Mouse (Mus musculus): ENCODE data around the gene Il31ra. TPM values are rescaled to one million over a fixed set of nuclear protein-coding genes. Genes with fewer than 3 reads are reported as not detected.

Il31ra gene
- polyA plus RNA-seq, 1 experiment = 0.33 TPM

- Histone ChIP-seq H3K27ac (ENCODE audit: insufficient read depth, low read length) (no peak overlapping the region), H3K36me3 (ENCODE audit: control insufficient read depth, insufficient read depth, low read length) (no peaks in the 10 kb centered on the region), H3K4me3 (ENCODE audit: extremely low read depth, insufficient read depth, insufficient read length) (no peak overlapping the region), H3K27me3 (ENCODE audit: control insufficient read depth, insufficient read depth, low read length) (no peaks in the 10 kb centered on the region), H3K4me1 (ENCODE audit: control insufficient read depth, insufficient read depth, insufficient read length) (no peaks in the 10 kb centered on the region)
- no peak for DNase-seq (ENCODE audit: low read depth in 1 of 2, low spot score in 2 of 2)
- 94% methylated on average over 7 of the region's 7 CpGs for WGBS
- no peak for TF ChIP-seq CTCF (IDR thresholded peaks at IDR 0.05; ENCODE audit: extremely low read depth, insufficient read depth, insufficient read length, insufficient replicate concordance)
- no peak for TF ChIP-seq POLR2A (IDR thresholded peaks at IDR 0.05; ENCODE audit: low read depth, low read length)
These were observed 29.5 kb upstream of the Il31ra start for GRCm38 (mm10) chr13:112623656-112624055.

- Histone ChIP-seq H3K27me3 (ENCODE audit: control insufficient read depth, insufficient read depth, low read length) (no peaks in the 10 kb centered on the region), H3K27ac (ENCODE audit: insufficient read depth, low read length) (no peak overlapping the region), H3K4me1 (ENCODE audit: control insufficient read depth, insufficient read depth, insufficient read length) (no peaks in the 10 kb centered on the region), H3K4me3 (ENCODE audit: extremely low read depth, insufficient read depth, insufficient read length) (no peak overlapping the region), H3K36me3 (ENCODE audit: control insufficient read depth, insufficient read depth, low read length) (no peaks in the 10 kb centered on the region)
- WGBS = 68% methylated on average over 3 of the region's 3 CpGs
- no peak for DNase-seq (ENCODE audit: low read depth in 1 of 2, low spot score in 2 of 2)
- TF ChIP-seq CTCF (IDR thresholded peaks at IDR 0.05; ENCODE audit: extremely low read depth, insufficient read depth, insufficient read length, insufficient replicate concordance) (no peak), POLR2A (IDR thresholded peaks at IDR 0.05; ENCODE audit: low read depth, low read length) (no peak)
These were observed 27.4 kb upstream of the Il31ra start for GRCm38 (mm10) chr13:112621592-112621991.

GRCm38 (mm10) chr13:112608606-112609005, 14.4 kb upstream of the Il31ra start:
- TF ChIP-seq CTCF (IDR thresholded peaks at IDR 0.05; ENCODE audit: extremely low read depth, insufficient read depth, insufficient read length, insufficient replicate concordance) = no peak
- TF ChIP-seq POLR2A (IDR thresholded peaks at IDR 0.05; ENCODE audit: low read depth, low read length) = no peak
- H3K27ac ChIP-seq (ENCODE audit: insufficient read depth, low read length) = no peak overlapping the region
- no peaks in the 10 kb centered on the region for H3K4me1 ChIP-seq (ENCODE audit: control insufficient read depth, insufficient read depth, insufficient read length)
- 95% methylated on average over 3 of the region's 3 CpGs for WGBS
- H3K4me3 ChIP-seq (ENCODE audit: extremely low read depth, insufficient read depth, insufficient read length) = no peak overlapping the region
- no peaks in the 10 kb centered on the region for H3K27me3 ChIP-seq (ENCODE audit: control insufficient read depth, insufficient read depth, low read length)
- DNase-seq (ENCODE audit: low read depth in 1 of 2, low spot score in 2 of 2) = no peak
- H3K36me3 ChIP-seq (ENCODE audit: control insufficient read depth, insufficient read depth, low read length) = no peaks in the 10 kb centered on the region

- TF ChIP-seq POLR2A (IDR thresholded peaks at IDR 0.05; ENCODE audit: low read depth, low read length) (no peak), CTCF (IDR thresholded peaks at IDR 0.05; ENCODE audit: extremely low read depth, insufficient read depth, insufficient read length, insufficient replicate concordance) (no peak)
These were observed 10.3 kb upstream of the Il31ra start for GRCm38 (mm10) chr13:112604411-112604810.

GRCm38 (mm10) chr13:112603839-112604238, 9.7 kb upstream of the Il31ra start:
- Histone ChIP-seq H3K36me3 (ENCODE audit: control insufficient read depth, insufficient read depth, low read length) (no peaks in the 10 kb centered on the region), H3K4me3 (ENCODE audit: extremely low read depth, insufficient read depth, insufficient read length) (no peak overlapping the region), H3K27me3 (ENCODE audit: control insufficient read depth, insufficient read depth, low read length) (no peaks in the 10 kb centered on the region), H3K27ac (ENCODE audit: insufficient read depth, low read length) (no peak overlapping the region), H3K4me1 (ENCODE audit: control insufficient read depth, insufficient read depth, insufficient read length) (no peaks in the 10 kb centered on the region)
- no peak for DNase-seq (ENCODE audit: low read depth in 1 of 2, low spot score in 2 of 2)
- 65% methylated on average over 1 of the region's 1 CpGs for WGBS
- TF ChIP-seq POLR2A (IDR thresholded peaks at IDR 0.05; ENCODE audit: low read depth, low read length) (no peak), CTCF (IDR thresholded peaks at IDR 0.05; ENCODE audit: extremely low read depth, insufficient read depth, insufficient read length, insufficient replicate concordance) (no peak)

More at GRCm38 (mm10) chr13:112604411-112604810, 10.3 kb upstream of the Il31ra start:
- Histone ChIP-seq H3K27me3 (ENCODE audit: control insufficient read depth, insufficient read depth, low read length) (no peaks in the 10 kb centered on the region), H3K27ac (ENCODE audit: insufficient read depth, low read length) (no peak overlapping the region), H3K36me3 (ENCODE audit: control insufficient read depth, insufficient read depth, low read length) (no peaks in the 10 kb centered on the region), H3K4me1 (ENCODE audit: control insufficient read depth, insufficient read depth, insufficient read length) (no peaks in the 10 kb centered on the region), H3K4me3 (ENCODE audit: extremely low read depth, insufficient read depth, insufficient read length) (no peak overlapping the region)
- DNase-seq (ENCODE audit: low read depth in 1 of 2, low spot score in 2 of 2) = no peak
- WGBS = 85% methylated on average over 4 of the region's 4 CpGs

- 81% methylated on average over 2 of the region's 2 CpGs for WGBS
- no peak for TF ChIP-seq CTCF (IDR thresholded peaks at IDR 0.05; ENCODE audit: extremely low read depth, insufficient read depth, insufficient read length, insufficient replicate concordance)
- no peak for TF ChIP-seq POLR2A (IDR thresholded peaks at IDR 0.05; ENCODE audit: low read depth, low read length)
These were observed 8.4 kb upstream of the Il31ra start for GRCm38 (mm10) chr13:112602607-112603006.

GRCm38 (mm10) chr13:112590254-112590653, 3.9 kb downstream of the Il31ra start:
- Histone ChIP-seq H3K4me1 (ENCODE audit: control insufficient read depth, insufficient read depth, insufficient read length) (no peaks in the 10 kb centered on the region), H3K36me3 (ENCODE audit: control insufficient read depth, insufficient read depth, low read length) (no peaks in the 10 kb centered on the region), H3K27ac (ENCODE audit: insufficient read depth, low read length) (no peak overlapping the region), H3K4me3 (ENCODE audit: extremely low read depth, insufficient read depth, insufficient read length) (no peak overlapping the region), H3K27me3 (ENCODE audit: control insufficient read depth, insufficient read depth, low read length) (no peaks in the 10 kb centered on the region)
- TF ChIP-seq CTCF (IDR thresholded peaks at IDR 0.05; ENCODE audit: extremely low read depth, insufficient read depth, insufficient read length, insufficient replicate concordance) (no peak), POLR2A (IDR thresholded peaks at IDR 0.05; ENCODE audit: low read depth, low read length) (no peak)
- DNase-seq (ENCODE audit: low read depth in 1 of 2, low spot score in 2 of 2) = no peak
- WGBS = 69% methylated on average over 2 of the region's 2 CpGs

More at GRCm38 (mm10) chr13:112602607-112603006, 8.4 kb upstream of the Il31ra start:
- Histone ChIP-seq H3K36me3 (ENCODE audit: control insufficient read depth, insufficient read depth, low read length) (no peaks in the 10 kb centered on the region), H3K4me3 (ENCODE audit: extremely low read depth, insufficient read depth, insufficient read length) (no peak overlapping the region; the same call in 1 of the 2 replicates), H3K27me3 (ENCODE audit: control insufficient read depth, insufficient read depth, low read length) (no peaks in the 10 kb centered on the region), H3K27ac (ENCODE audit: insufficient read depth, low read length) (no peak overlapping the region), H3K4me1 (ENCODE audit: control insufficient read depth, insufficient read depth, insufficient read length) (no peaks in the 10 kb centered on the region)
- DNase-seq (ENCODE audit: low read depth in 1 of 2, low spot score in 2 of 2) = no peak

Measured in spleen, adult 2 months (tissue).